Mouse (Mus musculus) kidney, embryonic 14.5 days (tissue): ENCODE measurements at regions not wholly inside any gene's neighbourhood (a gene's known extent, or its start where the extent isn't known, plus 50 kb on each side); places are given as distances from the start of the nearest gene placed in this dataset.

ENCODE experiments used
- ATAC-seq: fragments of 200-750 bp; cut with Nextera tagmentation; 2 replicates; pipeline ENCODE4 v1.8.0; 2017; ENCODE audit warnings: moderate number of reproducible peaks, mild to moderate bottlenecking, moderate TSS enrichment, moderate library complexity; ENCODE audit not compliant: low FRiP score, low TSS enrichment
- H3K27ac ChIP-seq: fragments of 300-500 bp; sonication (generic); 2 replicates; pipeline ENCODE4 v1.5.1; 2014; ENCODE audit warnings: low read depth, mild to moderate bottlenecking, low read length, moderate library complexity, mixed read lengths
- H3K27me3 ChIP-seq: fragments of 300-500 bp; sonication (generic); 2 replicates; pipeline ENCODE4 v1.6.1; 2014; ENCODE audit warnings: mild to moderate bottlenecking, low read length; ENCODE audit not compliant: control insufficient read depth, insufficient read depth
- H3K36me3 ChIP-seq: fragments of 300-500 bp; sonication (generic); 2 replicates; pipeline ENCODE4 v1.6.1; 2014; ENCODE audit warnings: low read length, mixed read lengths; ENCODE audit not compliant: control insufficient read depth, insufficient read depth
- H3K4me1 ChIP-seq: fragments of 300-500 bp; sonication (generic); 2 replicates; pipeline ENCODE4 v1.6.1; 2014; ENCODE audit warnings: low read length, mixed read lengths; ENCODE audit not compliant: control insufficient read depth, insufficient read depth
- H3K4me2 ChIP-seq: fragments of 300-500 bp; sonication (generic); replicated peaks from 2 replicates; pipeline ENCODE4 v1.6.1; 2014; ENCODE audit warnings: low read depth, mild to moderate bottlenecking, low read length
- H3K4me3 ChIP-seq: fragments of 300-500 bp; sonication (generic); 2 replicates; pipeline ENCODE4 v1.5.1; 2014; ENCODE audit warnings: mild to moderate bottlenecking, low read length
- H3K9ac ChIP-seq: fragments of 300-500 bp; sonication (generic); 2 replicates; pipeline ENCODE4 v1.6.1; 2014; ENCODE audit warnings: low read depth, mild to moderate bottlenecking, low read length, moderate library complexity
- H3K9me3 ChIP-seq: fragments of 300-500 bp; sonication (generic); 2 replicates; pipeline ENCODE4 v1.6.1; 2016; ENCODE audit warnings: low read length; ENCODE audit not compliant: control insufficient read depth
- WGBS: fragments of 180-500 bp; shearing (Covaris S2); extraction: QIAGEN DNeasy Blood & Tissue Kit; methylation state at CpG from one replicate; pipeline ENCODE4 v1.1.7; 2014; 5-methylcytosine and 5-hydroxymethylcytosine counted together

GRCm38 (mm10) chr2:105485286-105485685 lies 86.2 kb upstream of the Rcn1 start:
- H3K4me2 ChIP-seq: no peak overlapping the region
- H3K27me3 ChIP-seq: no peaks in the 10 kb centered on the region
- H3K27ac ChIP-seq: no peak overlapping the region
- H3K36me3 ChIP-seq: no peaks in the 10 kb centered on the region
- H3K4me3 ChIP-seq: no peak overlapping the region
- ATAC-seq: no peak
- H3K9me3 ChIP-seq: no peaks in the 10 kb centered on the region
- 85% methylated on average over 8 of the region's 8 CpGs for WGBS
- H3K9ac ChIP-seq: no peak overlapping the region
- no peaks in the 10 kb centered on the region for H3K4me1 ChIP-seq

- H3K27me3 ChIP-seq: no peaks in the 10 kb centered on the region
- H3K27ac ChIP-seq: no peak overlapping the region
- no peak overlapping the region for H3K4me2 ChIP-seq
- H3K4me3 ChIP-seq: no peak overlapping the region
- 68% methylated on average over 13 of the region's 13 CpGs for WGBS
- H3K4me1 ChIP-seq: no peaks in the 10 kb centered on the region
- no peaks in the 10 kb centered on the region for H3K36me3 ChIP-seq
- no peak overlapping the region for H3K9ac ChIP-seq
- no peaks in the 10 kb centered on the region for H3K9me3 ChIP-seq
- ATAC-seq: no peak
Measured at GRCm38 (mm10) chr2:105495796-105496195, 96.7 kb upstream of the Rcn1 start.

GRCm38 (mm10) chr2:105504197-105504596 lies 105.1 kb upstream of the Rcn1 start:
- H3K36me3 ChIP-seq: no peaks in the 10 kb centered on the region
- H3K9me3 ChIP-seq: no peaks in the 10 kb centered on the region
- H3K4me3 ChIP-seq: no peak overlapping the region
- no peak overlapping the region for H3K4me2 ChIP-seq
- WGBS: 60% methylated on average over 2 of the region's 2 CpGs
- H3K9ac ChIP-seq: no peak overlapping the region
- no peak overlapping the region for H3K27ac ChIP-seq
- ATAC-seq: no peak
- H3K27me3 ChIP-seq: no peaks in the 10 kb centered on the region
- no peaks in the 10 kb centered on the region for H3K4me1 ChIP-seq

- 78% methylated on average over 4 of the region's 4 CpGs for WGBS
- no peaks in the 10 kb centered on the region for H3K4me1 ChIP-seq
- H3K27ac ChIP-seq: no peak overlapping the region
- no peak overlapping the region for H3K4me3 ChIP-seq
- H3K9me3 ChIP-seq: no peaks in the 10 kb centered on the region
- no peak overlapping the region for H3K4me2 ChIP-seq
- no peak for ATAC-seq
- no peak overlapping the region for H3K9ac ChIP-seq
- no peaks in the 10 kb centered on the region for H3K36me3 ChIP-seq
- H3K27me3 ChIP-seq: no peaks in the 10 kb centered on the region
Measured at GRCm38 (mm10) chr2:105505554-105505953, 106.4 kb upstream of the Rcn1 start.

GRCm38 (mm10) chr2:105507160-105507559 lies 108.0 kb upstream of the Rcn1 start:
- no peak for ATAC-seq
- 34% methylated on average over 4 of the region's 4 CpGs for WGBS
- H3K36me3 ChIP-seq: no peaks in the 10 kb centered on the region
- H3K27ac ChIP-seq: no peak overlapping the region
- H3K4me3 ChIP-seq: no peak overlapping the region
- H3K4me1 ChIP-seq: no peaks in the 10 kb centered on the region
- no peaks in the 10 kb centered on the region for H3K27me3 ChIP-seq
- H3K4me2 ChIP-seq: no peak overlapping the region
- H3K9me3 ChIP-seq: no peaks in the 10 kb centered on the region
- H3K9ac ChIP-seq: no peak overlapping the region

GRCm38 (mm10) chr2:105510816-105511215 lies 111.7 kb upstream of the Rcn1 start:
- no peak overlapping the region for H3K9ac ChIP-seq
- no peaks in the 10 kb centered on the region for H3K27me3 ChIP-seq
- H3K27ac ChIP-seq: no peak overlapping the region
- H3K4me3 ChIP-seq: no peak overlapping the region
- WGBS: 89% methylated on average over 4 of the region's 4 CpGs
- no peaks in the 10 kb centered on the region for H3K36me3 ChIP-seq
- H3K9me3 ChIP-seq: no peaks in the 10 kb centered on the region
- ATAC-seq: no peak
- no peak overlapping the region for H3K4me2 ChIP-seq
- H3K4me1 ChIP-seq: no peaks in the 10 kb centered on the region

GRCm38 (mm10) chr2:105511690-105512089 lies 112.6 kb upstream of the Rcn1 start:
- 65% methylated on average over 4 of the region's 4 CpGs for WGBS
- Histone ChIP-seq H3K27me3 (no peaks in the 10 kb centered on the region), H3K9ac (no peak overlapping the region), H3K4me1 (no peaks in the 10 kb centered on the region), H3K4me3 (no peak overlapping the region), H3K27ac (no peak overlapping the region), H3K4me2 (no peak overlapping the region), H3K36me3 (no peaks in the 10 kb centered on the region), H3K9me3 (no peaks in the 10 kb centered on the region)
- no peak for ATAC-seq

- Histone ChIP-seq H3K27me3 (no peaks in the 10 kb centered on the region), H3K36me3 (no peaks in the 10 kb centered on the region), H3K9me3 (no peaks in the 10 kb centered on the region), H3K27ac (no peak overlapping the region), H3K4me2 (no peak overlapping the region), H3K4me3 (no peak overlapping the region), H3K4me1 (no peaks in the 10 kb centered on the region), H3K9ac (no peak overlapping the region)
- WGBS: 78% methylated on average over 1 of the region's 1 CpGs
- ATAC-seq: no peak
Measured at GRCm38 (mm10) chr2:105514226-105514625, 115.1 kb upstream of the Rcn1 start.

- Histone ChIP-seq H3K9ac (no peak overlapping the region), H3K4me1 (no peaks in the 10 kb centered on the region), H3K27ac (no peak overlapping the region), H3K9me3 (no peaks in the 10 kb centered on the region), H3K4me3 (no peak overlapping the region), H3K4me2 (no peak overlapping the region), H3K36me3 (no peaks in the 10 kb centered on the region), H3K27me3 (no peaks in the 10 kb centered on the region)
- WGBS: 75% methylated on average over 3 of the region's 3 CpGs
- no peak for ATAC-seq
Measured at GRCm38 (mm10) chr2:105514881-105515280, 115.8 kb upstream of the Rcn1 start.

GRCm38 (mm10) chr2:105515326-105515725 lies 116.2 kb upstream of the Rcn1 start:
- H3K9me3 ChIP-seq: no peaks in the 10 kb centered on the region
- H3K27ac ChIP-seq: no peak overlapping the region
- H3K27me3 ChIP-seq: no peaks in the 10 kb centered on the region
- H3K4me1 ChIP-seq: no peaks in the 10 kb centered on the region
- H3K9ac ChIP-seq: no peak overlapping the region
- 89% methylated on average over 3 of the region's 3 CpGs for WGBS
- no peak overlapping the region for H3K4me2 ChIP-seq
- no peak for ATAC-seq
- no peaks in the 10 kb centered on the region for H3K36me3 ChIP-seq
- no peak overlapping the region for H3K4me3 ChIP-seq
